Mouse (Mus musculus): ENCODE data around the gene Rrp1b. TPM values are rescaled to one million over a fixed set of nuclear protein-coding genes. Genes with fewer than 3 reads are reported as not detected.

Rrp1b gene
- total RNA-seq, 2 experiments from 2014 or later: 19.5 to 19.7 TPM

DNA sequence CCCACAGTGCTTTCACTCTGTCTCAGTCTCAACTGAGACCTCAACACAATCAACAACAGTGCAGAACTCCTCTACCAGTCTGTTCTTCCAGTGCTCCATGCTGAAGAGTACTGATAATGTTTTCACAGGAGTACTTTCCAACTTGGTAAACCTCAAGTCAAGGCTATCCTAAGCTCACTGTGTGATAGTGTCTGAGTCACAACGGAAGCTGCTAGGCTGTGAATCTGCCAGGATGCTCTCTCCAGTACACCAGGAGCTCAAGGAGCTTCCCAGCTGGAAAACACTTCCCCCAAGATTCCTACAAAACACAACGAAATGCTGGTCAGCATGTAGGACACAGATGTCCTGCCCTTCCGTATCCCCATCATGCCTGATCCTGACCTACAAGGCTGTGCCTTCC lies 7.6 kb upstream of the Rrp1b start:
- no peak for DNase-seq (ENCODE audit: low spot score in 2 of 2)

DNA sequence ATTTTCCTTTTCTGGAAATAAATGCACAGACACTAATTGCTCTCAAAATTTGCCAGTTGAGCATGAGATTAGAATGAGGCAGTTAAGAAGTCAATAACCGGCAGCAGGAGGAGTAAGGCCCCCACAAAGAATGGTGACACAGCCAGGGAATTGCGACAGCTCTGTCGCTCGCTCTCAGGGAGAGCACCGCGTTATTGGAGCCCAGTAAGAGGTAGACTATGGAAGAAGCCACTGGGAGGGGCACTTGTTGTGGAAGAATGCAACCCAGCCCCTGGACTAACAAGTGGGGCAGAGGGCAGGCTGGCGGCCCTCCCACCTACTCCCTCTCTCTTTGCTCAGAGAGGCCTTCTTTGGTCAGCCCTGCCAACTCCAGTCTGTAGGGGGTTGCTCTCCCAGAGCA lies 4.2 kb upstream of the Rrp1b start:
- no peak for DNase-seq (ENCODE audit: low spot score in 2 of 2)

DNA sequence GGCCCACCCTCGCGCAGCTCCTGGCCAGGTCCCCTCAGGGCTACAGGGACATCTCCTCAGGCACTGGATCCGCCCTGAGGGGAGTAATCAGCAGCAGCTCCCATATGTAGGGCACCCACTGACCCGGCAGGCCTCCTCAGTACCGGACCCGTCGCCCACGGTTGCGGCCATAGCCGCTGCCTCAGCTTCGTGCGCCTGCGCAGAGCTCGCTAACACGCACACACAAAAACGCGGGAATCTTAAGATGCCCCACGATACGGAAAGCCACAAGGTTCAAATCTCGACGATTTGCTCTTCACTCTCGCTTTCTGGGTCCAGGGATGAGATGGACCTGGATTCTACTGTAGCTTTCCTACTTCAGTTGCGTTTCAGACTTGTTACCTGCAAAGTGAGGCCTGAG lies 1.6 kb upstream of the Rrp1b start:
- no peak for DNase-seq (ENCODE audit: low spot score in 2 of 2)

GRCm38 (mm10) chr17:32036509-32037438 lies 874 bp downstream of the Rrp1b start:
- DNase-seq (ENCODE audit: low spot score in 2 of 2): no peak

DNA sequence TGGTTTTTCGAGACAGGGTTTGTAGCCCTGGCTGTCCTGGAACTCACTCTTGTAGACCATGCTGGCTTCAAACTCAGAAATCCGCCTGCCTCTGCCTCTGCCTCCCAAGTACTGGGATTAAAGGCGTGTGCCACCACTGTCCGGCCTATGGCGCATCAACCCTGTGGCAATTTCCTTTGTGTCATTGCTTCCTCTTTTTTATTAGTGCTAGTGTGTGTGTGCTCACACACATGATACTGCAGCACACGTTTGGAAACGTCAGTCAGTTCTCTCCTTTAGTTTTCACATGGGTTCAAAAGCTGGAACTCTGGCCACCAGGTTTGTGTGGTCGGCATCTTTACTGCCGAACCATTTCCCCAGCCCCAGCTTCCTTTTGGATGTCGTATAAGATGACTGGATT lies 4.4 kb downstream of the Rrp1b start:
- DNase-seq (ENCODE audit: low spot score in 2 of 2): no peak

DNA sequence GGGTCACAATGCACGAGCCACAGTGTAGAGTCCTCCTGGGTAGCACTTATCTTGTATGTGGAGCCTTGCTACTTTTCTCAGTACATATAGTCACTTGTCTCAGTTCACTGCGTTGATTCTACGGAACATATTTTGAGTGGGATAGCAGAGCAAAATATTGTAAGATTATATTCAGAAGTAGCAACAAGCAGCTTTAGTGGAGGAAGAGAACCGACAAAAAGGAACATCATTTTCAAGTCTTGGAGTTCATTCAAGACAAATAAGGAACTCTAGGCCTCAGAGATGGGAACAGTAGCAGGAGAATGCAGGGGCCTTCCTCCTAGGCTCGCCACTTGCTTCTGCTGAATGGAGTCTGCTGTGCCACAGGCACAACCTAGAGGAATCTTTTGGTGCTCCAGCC lies 10.6 kb downstream of the Rrp1b start:
- DNase-seq (ENCODE audit: low spot score in 2 of 2): no peak

- no peak for DNase-seq (ENCODE audit: low spot score in 2 of 2)
Measured at GRCm38 (mm10) chr17:32048351-32048750, 12.5 kb downstream of the Rrp1b start.

DNA sequence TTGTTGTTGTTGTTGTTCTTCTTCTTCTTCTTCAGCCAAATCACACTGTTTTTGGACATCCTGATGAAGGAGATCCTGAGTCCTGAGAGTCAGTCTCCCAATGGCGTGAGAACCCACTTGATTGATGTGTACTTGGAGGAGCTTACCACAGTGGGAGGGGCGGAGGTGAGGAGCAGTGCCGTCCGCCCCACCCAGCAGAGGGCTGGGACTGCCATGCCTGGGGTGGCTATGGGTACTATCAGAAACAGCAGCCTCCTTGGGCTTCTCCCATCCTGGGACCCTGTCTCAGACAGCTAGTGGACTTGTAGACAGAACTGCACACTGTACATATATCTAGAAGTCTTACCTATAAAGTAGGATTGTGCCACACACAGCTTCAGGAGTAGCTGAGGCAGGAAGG lies 14.0 kb downstream of the Rrp1b start:
- DNase-seq (ENCODE audit: low spot score in 2 of 2): no peak

GRCm38 (mm10) chr17:32050609-32051008 lies 14.7 kb downstream of the Rrp1b start:
- DNase-seq (ENCODE audit: low spot score in 2 of 2): no peak

GRCm38 (mm10) chr17:32052237-32053080 lies 16.6 kb downstream of the Rrp1b start:
- no peak for DNase-seq (ENCODE audit: low spot score in 2 of 2)

DNA sequence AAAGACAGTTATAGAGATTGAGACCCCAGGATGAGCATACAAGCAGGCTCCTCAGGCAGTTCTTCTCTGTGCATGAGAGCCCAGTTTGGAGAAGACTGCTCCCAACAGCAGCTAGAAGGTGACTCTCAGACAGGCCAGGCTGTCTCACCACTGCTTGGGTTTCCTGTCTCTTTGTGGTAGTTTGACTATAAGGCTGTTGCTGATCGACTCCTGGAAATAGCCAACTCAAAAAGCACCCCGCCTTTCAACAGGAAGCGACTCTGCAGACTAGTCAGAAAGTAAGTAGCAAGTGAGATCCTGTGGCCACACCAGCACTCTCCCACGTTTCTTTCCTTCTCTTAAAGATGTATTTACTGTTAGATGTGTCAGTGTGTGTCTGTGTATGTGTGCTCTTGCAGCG lies 17.8 kb downstream of the Rrp1b start:
- DNase-seq (ENCODE audit: low spot score in 2 of 2): no peak

GRCm38 (mm10) chr17:32057843-32058242 lies 21.9 kb downstream of the Rrp1b start:
- no peak for DNase-seq (ENCODE audit: low spot score in 2 of 2)

- DNase-seq (ENCODE audit: low spot score in 2 of 2): no peak
Measured at GRCm38 (mm10) chr17:32059084-32059483, 23.2 kb downstream of the Rrp1b start.

DNA sequence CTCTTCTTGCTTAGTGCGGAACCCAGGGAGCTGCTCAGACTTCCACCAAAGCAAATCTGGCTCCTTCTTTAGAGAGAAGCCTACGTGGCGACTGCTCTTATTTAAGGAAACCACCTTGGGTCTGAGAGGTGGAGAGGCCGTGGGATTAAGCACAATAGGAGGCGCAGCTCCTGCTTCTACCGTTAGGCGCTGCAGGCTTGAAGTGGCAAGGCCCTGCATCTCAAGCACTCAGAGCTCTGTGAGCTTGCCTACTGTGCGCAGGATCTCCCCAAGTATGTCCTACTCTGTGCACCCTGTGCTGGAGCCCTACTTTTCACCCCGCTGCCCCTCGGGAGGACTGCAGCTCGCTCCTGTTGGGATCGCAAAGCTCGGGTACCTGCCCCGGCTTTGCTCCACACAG lies 25.3 kb downstream of the Rrp1b start:
- no peak for DNase-seq (ENCODE audit: low spot score in 2 of 2)

GRCm38 (mm10) chr17:32063654-32064053 lies 27.8 kb downstream of the Rrp1b start:
- no peak for DNase-seq (ENCODE audit: low spot score in 2 of 2)

GRCm38 (mm10) chr17:32064762-32065161 lies 28.9 kb downstream of the Rrp1b start:
- peak; percentile 34 to 53 for DNase-seq (ENCODE audit: low spot score in 2 of 2)

DNA sequence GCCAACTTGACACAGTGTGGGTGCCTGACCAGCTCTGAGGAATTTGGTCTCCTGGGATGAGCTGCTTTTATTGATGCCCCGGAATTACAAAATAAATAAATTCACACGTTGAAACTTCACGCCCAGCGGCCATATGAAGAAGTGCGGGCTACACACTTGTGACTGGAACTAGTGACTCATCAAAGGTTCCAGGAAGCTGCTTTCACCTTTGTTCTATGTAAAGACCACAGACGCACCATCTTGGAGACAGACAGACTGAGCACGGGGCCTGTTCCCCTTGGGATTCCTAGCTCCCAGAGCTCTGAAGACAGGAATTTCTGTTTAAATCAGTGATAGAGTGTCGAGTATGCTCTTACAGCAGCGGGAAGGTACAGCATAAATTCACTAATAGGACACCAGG lies 31.6 kb downstream of the Rrp1b start:
- no peak for DNase-seq (ENCODE audit: low spot score in 2 of 2)

- DNase-seq (ENCODE audit: low spot score in 2 of 2): no peak
Measured at GRCm38 (mm10) chr17:32068381-32068780, 32.5 kb downstream of the Rrp1b start.

DNA sequence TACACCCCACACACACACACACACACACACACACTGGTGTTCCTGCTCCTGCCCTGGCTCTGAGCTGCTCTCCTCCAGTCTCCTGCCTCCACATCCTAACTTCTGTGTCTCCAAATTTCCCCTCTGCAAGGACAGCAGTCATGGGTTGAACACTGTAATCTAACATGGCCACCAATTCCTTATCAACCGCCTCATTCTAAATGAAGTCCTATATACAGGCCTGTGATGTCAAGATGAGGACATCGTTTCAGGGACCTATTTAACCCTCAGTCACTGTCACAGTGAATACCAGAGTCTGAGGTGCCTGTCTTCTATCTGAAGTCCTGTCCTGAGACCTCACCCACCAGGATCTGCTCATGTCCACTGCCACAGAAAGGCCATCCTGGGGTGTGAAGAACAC lies 32.9 kb downstream of the Rrp1b start:
- DNase-seq (ENCODE audit: low spot score in 2 of 2): no peak

DNA sequence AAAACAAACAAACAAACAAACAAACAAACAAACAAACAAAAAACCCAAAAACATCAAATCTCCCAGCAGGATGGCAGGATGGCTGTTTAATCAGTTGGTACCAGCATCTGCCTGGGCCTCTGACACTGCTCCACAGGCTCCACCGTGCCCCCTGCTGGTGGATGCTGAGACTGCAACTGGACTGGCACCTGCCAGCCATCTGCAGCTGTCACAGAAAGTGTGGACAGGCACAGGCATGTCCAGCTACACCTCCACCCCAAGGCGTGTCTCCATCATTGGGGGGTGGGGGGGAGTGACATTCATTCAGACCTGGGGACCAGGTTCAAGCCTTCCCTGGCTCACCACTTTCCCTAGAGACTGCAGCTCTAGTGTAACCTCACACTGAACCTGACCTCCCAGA lies 37.5 kb downstream of the Rrp1b start:
- peak; percentile 81 to 93 for DNase-seq (ENCODE audit: low spot score in 2 of 2)

DNA sequence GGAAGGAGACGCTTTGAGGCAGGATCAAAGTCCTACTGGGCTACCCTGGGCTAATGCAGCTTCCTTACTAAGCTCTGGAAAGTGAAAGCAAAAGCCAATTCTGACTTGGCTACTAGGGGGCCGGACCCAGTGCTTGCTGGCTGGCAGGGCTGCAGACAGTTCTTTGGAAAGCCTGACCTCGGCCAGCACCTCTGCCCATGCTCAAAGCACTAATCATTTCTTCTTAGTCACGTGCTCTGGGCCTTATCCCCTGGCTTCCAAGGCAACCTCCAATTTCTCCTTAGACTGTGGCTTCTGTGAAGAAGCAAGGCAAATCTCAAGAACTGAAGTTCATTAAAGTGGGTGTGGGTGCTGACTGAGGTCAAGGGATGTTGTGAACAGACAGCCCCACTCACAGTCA lies 38.8 kb downstream of the Rrp1b start:
- DNase-seq (ENCODE audit: low spot score in 2 of 2): no peak

DNA sequence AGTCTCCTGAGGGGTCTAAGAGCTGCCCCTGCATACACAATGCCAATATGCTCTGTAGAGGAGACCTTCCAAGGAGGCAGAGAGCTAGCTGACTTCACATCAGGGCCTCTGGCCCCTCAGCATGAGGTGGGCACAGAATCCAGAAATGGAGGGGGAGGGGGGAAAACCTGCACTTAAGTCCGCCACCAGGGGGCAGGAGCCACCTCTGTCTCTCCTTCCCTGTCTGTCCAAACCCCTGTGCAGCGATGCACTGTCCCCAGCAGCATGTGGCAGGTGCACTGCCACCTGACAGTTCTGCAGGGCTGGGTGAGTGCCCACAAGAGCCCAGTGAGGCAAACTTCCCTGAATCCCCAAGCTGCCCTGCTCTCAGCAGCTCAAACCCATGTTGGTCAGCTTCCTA lies 39.3 kb downstream of the Rrp1b start:
- peak; percentile 38 to 51 for DNase-seq (ENCODE audit: low spot score in 2 of 2)

Data from left cerebral cortex, adult 18-20 months (tissue).